Mouse (Mus musculus): ENCODE data around the gene Hmgcs1. TPM values are rescaled to one million over a fixed set of nuclear protein-coding genes. Genes with fewer than 3 reads are reported as not detected.
"Not testable (repeated sequence)": the region's sequence is repeated elsewhere in the genome, so short reads cannot be mapped to it uniquely, and the experiment has no call there.

The Hmgcs1 gene
- total RNA-seq, 2 experiments from 2014 or later: 107 to 115 TPM

DNA sequence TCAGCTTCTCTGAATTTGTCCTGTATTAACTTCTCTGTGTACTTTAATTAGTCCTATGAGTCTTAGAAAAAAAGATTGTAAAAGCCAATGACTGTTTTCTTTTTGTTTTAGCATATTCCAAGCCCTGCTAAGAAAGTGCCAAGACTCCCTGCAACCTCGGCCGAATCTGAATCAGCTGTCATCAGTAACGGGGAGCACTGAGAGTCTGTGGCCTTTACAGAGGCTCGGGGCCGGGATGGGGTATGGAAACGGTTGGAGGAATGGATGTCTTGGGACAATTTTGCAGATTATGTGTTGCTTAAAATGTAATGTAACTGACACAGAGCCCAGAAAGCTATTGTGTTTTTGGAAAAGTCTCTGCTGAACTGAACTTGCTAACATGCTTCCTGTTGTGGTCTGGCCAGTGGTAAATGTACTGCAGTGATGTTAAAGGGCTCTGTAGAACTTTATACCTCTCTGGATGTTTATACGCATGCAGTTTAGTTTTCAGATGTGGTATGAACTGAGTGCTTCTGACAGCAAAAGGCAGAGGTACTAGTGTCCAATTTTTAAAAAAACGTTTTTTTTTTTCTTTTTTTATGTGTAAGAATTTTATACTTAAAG, 16.2 kb downstream of the Hmgcs1 start:
- DNase-seq: not testable (repeated sequence)

DNA sequence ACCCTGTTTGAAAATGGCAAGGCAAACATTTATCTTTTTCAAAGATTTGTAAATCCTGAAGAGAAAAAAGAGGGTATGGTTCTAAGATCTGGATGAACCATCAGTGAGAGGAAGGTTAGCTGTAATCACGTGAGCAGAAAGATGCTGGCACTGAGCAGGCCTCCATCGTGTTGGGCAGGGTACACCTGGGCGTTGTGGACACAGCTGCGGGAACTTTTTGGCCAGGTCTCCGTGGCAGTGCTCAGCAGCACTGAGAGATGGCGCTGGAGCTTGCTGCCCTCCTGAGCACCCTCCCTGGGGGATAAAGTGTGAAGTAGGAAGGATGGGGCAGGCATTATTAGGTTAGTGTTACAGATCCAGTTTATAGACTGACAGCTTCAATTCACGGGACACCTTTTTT, 16.8 kb downstream of the Hmgcs1 start:
- DNase-seq: no peak

DNA sequence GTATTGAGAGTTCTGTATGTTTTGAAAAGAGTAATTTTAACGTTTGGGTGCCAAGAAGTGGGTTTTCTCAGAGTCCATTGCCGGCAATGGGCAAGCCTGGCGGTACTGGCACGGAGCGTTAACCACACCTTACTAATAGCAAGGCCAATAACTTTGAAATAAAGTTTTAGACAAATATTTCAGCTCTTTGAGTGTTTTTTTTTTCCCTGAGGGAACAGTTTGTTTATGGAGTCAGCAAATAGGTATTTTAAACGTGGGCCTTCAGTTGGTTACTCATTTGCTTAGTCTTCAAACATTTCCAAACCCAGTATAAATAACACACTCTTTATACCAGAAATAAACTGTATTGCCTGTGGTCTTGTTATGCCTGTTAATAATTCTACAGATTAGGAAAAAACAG, 17.7 kb downstream of the Hmgcs1 start:
- no peak for DNase-seq

DNA sequence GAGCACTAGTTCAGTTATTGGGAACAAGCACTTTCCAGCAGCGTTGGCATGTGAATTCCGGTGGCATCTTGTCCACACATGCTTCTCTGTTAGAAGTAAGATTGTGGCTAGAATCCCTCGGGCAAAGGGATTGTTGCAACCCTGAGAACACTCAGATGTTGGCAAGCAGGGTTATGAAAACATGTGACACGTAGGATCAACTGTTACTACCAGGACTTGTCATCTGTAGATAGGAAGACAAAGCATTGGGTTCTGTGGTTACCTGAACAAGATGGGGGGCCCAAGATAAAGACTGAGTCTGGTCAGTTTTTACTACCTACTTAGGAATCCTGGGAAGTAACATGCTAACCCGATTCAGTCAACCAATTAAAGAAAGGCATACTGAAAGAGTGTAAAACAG, 18.8 kb downstream of the Hmgcs1 start:
- DNase-seq: no peak

DNA sequence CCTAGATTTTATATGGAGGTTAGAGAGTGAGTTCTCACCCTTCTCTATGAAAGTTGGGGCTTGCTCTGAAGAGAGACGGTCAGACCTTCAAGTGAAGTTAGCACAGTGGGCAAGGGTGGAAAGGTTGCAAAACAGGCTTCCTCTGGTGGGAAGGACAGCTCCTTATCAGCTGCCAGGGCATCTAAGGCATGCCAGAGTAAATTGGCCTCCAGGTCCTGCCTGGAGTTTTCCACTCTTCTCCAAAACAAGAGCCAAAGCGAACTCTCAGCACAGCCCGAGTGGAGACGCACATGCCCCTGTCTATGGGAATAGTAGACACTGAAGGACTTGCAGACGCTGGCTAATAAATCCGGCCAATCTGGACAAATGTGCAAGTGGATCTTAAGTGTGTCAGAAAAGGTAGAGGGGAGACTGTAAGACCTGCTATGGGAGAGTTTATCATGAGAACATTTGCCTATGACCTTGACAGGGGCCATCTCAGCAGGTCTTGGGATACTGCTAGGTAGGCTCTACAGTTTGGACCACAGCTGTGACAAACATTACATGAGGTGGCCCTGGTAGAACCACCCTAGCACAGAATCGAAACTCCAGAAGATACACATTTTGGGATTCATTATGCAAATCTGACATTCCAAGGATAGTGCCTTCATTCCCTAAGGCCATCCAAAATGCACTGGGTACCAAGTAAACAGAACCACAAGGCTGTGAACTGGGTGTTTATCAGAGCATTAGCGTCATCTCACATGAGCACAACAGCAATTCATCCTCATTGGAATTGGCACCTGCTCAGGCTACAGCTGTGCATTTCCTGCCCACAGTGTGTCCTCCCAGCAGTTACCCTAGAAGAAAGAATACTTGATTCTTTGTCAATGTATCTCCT, 19.4 kb downstream of the Hmgcs1 start:
- DNase-seq: no peak

DNA sequence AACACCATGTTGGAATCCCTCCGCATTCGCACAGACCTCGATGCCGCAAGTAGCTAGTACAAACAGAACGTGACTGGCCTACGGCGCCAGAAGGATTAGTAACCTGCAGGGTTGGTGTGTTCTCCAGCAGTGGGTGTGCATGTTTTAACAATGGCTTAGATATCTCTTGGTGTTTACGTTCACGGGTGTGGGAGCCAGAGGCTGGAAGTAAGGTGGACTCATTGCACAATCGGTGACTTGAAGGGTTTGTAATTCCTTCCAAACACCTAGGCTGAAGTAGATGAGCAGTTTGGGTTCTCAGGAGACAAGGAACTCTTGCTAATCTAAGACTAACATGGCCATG, 20.1 kb downstream of the Hmgcs1 start:
- no peak for DNase-seq

DNA sequence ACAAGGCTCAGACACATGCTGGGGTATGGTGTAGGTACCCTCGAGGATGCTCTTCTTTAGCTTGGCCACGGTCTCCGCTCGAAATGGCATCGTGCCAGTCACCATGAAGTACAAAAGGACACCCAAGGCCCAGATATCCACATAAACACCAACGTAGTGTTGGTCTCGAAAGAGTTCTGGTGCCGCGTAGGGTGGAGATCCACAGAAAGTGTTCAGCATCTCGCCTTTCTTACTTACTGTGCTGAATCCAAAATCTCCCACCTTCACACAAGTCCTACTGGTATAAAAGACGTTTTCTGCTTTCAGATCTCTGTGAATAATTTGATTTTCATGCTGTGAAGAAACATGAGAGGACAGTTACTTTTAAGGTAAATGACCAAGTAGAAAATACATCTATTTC, 22.3 kb downstream of the Hmgcs1 start:
- DNase-seq: no peak

DNA sequence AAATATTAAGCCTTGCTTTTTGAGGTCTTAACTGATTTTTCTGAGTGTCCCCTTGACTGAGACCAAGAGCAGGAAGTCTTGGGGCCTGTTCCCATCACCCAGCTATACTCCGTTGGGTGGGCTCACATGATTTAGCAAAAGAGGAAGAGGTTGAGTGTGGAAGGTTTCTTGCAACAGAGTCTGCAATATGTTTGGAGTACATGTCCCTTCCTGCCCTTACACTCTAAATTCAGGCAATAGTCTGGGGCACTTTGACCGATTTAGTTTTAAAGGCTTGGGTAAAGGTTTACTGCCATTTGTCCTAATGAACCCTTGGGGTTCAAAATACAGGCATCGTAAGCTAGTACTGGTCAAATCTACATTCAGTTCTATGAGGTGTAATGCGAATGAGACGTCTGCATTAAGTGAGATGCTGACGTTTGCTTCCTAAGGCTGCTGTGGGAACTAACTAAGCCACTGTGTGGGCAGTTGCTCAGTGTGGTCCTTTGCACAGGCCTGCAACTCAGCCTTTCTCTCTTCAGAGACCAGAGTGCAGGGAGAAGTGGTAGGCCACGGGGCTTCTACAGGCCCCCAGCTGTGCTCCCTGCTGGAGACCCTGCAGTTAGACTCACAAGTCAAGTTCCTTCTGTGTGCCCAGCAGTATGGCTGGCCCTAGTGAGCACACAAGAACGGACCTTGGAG, 23.1 kb downstream of the Hmgcs1 start:
- DNase-seq: no peak

DNA sequence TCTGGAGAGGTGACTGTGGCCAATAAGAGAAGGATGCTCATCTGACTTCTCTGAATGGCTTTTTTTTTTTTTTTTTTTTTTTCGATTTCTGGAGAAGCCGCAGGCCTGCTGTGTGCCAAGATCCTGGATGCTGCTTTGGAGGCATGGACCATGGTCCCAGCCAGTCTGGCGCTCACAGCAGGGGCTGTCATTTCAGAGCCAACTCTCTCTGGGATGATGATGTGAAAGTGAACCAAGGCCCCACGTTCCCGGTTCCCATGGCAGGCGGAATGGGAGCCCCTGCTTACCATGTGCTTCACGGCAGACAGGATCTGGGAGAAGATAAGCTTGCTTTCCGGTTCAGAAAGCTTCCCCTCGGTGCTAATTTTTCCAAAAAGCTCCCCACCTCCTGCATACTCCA, 23.6 kb downstream of the Hmgcs1 start:
- no peak for DNase-seq

DNA sequence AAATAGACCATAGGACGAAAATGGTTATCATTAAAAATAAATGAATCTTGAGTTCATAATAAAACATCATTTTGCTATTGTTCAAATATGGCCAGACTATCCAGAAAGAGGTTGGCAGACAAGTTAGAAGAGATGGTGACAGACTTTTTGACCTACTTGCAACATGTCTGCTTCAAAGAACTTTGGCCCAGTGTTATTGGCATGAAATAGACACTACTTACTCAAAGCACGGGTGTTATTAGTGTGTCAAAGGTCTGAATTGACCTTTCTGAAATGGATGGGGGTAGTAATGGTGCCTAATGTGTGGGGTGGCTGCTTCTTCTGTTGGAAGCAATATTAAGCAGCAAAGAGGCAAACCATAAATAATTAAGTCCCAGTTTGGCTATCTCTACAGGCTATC, 25.9 kb downstream of the Hmgcs1 start:
- no peak for DNase-seq

DNA sequence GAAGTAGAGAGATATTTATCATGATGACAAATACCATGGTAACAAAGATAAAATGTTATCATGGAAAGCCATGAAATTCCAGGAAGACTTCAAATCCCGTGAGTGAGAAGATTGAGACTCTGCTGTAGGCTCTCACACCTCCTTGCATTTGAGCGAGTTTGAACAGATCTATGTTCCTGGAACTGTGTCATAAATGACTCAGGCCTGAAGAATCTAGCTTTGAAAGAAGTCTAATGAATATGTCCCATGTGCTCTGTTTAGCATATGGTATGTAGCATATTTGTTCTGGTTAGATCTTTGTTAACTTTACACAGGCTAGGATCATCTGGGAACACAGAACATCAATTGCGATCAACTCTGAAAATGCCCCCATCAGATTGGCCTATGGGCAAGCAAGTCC, 32.3 kb downstream of the Hmgcs1 start:
- DNase-seq: no peak

DNA sequence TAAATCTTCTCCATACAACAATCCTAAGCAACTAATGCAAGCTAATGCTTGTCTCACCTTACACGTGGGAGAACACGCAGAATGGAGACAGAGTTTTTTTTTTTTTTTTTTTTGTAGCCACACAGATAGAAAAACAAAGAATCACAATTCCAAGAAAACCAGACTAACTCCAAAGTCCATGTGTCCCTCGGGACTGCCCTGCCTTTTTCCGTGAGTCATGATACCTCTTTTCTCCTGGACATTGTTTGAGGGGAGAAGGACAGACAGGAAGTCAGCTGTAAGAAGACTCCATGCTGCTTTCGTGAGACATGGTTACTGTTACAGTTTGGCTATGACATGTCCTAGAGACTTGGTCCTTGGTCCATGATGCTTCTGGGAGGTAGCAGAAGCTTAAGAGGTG, 33.2 kb downstream of the Hmgcs1 start:
- no peak for DNase-seq

DNA sequence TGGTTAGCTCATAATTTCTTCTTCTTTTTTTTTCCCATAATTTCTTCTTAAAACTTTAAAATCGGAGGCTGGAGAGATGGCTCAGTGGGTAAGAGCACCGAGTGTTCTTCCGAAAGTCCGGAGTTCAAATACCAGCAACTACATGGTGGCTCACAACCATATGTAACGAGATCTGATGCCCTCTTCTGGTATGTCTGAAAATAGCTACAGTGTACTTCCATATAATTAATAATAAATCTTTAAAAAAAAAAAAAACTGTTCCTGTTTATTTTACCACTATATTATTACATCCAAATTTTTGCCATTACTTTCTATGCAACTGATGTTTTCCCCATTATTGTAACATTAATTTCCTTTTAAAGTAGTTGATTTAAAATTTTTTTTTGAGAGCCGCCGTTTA, 34.4 kb downstream of the Hmgcs1 start:
- no peak for DNase-seq

DNA sequence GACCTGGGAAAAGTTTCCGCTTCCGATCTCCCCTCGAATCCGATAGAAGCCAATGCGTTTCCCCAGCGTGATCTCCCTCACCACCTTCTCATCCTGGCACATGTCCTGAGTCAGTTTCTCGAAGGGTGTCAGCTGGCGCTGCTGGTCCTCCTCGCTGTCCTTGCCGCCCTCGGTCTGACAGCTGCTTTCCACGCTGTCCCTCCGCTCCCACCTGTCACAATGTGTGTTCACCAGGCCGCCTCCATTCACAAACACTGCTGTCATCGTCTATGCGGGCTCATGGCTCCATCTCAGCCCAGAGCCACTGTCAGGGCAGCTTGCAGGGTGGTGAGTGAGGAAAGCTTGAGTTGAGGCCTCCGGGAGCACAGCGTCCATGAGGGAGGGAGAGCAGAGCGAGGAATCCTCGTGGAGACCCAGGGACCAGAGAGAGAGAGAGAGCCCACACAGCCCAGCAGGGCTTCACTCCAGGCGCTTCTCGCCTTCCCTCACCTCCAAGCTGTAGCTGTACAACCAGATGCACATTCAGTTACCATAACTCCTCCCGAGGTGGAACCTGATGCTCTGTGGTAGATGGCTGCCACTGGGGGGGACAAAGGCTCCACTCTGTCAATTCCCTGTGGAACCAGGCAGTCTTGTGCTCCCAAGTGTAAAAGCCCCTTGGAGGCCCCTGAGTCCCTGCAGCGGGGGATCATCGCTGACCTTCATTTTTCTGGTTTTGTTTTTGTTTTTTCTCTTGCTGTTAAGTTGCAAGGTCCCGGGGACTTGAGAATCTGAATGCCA, 37.6 kb downstream of the Hmgcs1 start:
- DNase-seq: no peak

DNA sequence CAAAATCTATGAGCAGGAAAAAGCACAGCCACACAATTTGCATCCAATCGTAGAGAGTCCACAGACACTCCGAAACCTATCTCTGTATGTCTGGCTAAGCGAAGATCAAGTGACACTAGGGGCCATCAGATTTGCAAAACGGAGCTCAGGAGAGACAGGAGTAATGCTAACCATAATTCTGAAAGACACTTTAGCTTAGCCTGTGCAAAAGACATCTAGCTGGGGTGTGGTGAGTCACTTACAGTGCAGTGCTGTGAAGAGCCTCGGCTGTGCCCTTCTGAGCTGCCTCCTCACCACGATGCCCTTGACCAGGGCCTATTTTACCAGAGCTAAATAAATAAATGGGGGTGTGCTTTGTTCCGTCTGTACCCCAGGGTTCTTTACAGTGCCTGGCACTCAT, 39.2 kb downstream of the Hmgcs1 start:
- DNase-seq: no peak

DNA sequence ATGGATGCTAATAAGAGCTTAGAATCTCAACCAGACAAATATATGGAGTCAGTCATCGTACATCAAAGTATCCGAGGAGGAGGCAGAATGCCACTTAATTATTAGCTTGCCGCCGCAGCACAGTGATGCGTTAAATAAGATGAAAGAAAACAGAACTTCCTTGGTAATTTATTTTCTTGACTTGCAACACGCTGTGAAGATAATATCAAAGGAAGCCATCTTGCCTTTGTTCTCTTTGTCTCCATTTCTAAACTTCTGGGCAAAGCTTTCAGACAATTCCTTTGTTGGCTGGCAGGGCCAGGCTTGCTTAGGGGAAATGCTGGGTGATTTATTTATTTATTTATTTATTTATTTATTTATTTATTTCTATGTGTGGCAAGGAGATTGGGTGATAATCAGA, 41.3 kb downstream of the Hmgcs1 start:
- no peak for DNase-seq

DNA sequence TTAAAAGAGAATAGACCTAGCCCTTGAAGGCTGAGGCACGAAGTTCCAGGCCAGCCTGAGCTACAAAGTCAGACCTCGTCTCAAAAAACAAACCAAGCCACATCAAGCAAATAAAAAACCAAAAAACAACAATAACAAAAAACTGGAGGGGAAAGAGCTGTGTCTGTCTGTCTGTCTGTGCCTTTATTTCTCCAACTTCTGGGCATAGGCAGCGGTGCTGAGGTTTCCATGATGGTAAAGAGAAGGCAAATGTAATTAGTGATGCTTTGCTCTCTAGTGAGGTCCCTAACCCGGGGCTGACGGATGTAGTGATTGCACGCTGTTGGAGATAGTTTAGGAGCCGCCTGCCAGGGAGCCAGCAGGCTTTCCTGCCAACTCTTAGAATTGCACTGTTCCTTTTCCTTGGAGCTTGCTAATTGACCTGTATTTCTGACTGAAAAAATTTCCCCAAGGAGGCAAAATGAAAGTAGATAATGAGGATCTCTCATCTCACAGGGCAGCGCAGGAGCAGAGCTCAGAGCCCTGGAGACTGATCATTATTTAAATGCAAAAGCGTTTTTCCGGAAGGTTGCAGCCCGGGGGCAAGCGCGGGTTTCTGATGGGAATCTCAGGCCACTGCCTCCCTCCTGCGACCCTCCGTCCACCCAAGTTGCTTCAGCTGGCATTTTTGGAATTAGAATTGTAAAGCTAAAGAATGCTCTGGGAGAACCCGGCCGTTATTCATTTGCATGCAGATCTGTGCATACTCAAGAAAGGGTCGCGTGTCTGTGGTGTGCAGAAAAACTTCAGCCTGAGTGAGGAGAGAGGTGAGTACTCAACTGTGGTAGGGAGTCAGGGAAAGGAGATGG, 51.4 kb downstream of the Hmgcs1 start:
- DNase-seq: no peak

DNA sequence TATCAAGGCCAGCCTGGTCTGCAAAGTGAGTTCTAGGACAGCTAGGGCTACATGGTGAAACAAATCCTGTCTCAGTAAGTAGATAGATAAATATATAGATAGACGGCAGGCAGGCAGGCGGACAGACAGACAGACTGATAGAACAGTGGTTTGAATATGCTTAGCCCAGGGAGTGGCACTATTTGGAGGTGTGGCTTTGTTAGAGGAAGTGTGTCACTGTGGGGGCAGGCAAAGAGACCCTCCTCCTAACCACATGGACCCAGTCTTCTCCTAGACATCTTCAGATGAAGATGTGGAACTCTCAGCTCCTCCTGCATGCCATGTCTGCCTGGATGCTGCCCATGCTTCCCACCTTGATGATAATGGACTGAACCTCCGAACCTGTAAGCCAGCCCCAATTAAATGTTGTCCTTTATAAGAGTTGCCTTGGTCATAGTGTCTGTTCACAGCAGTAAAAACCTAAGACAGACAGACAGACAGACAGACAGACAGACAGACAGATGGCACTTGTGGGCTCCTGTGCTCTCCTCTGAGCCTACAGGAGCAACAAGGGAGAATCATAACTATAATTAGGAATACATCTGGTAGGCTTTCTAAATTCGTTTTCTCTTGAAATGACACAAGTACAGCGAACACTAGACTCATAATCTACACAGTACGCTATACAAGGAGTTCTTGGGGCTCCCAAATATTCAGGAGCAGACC, 52.7 kb downstream of the Hmgcs1 start:
- no peak for DNase-seq

DNA sequence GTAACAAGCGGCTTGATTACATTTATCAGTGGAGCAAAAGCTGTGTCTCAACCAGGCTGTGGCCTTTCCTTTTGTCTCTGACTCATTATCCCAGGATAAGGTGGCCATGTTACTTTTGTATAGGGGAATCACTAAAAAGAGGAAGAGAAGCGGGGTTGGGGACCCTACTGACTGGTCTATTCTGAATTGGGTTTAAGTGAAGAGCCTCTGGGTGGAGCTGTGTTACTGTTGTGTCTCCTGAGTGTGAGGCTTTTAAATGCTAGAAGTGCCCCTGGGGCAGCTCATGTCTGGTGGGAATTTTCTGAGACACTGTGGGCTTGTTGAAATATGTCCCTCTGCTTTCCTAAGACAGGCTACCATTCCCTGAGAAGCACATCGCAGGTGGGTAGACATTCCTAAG, 53.3 kb downstream of the Hmgcs1 start:
- no peak for DNase-seq

DNA sequence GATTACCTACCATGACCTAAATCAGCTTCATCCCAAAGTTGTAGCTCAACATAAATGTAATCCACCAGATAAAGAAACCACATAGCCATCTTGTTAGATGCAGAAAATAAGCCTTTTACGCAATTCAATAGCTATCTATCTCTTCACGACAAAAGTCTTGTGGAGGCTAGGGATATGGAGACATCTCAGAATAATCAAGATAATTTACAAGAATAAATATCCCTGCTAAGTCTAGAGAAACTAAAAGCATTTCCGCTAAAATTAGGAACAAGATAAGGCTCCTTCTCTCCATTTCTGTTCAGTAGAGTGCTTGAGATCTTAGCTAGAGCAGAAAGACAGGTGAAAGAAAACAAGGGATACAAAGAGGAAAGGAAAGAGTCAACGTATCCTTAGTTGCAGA, 56.8 kb downstream of the Hmgcs1 start:
- DNase-seq: no peak

DNA sequence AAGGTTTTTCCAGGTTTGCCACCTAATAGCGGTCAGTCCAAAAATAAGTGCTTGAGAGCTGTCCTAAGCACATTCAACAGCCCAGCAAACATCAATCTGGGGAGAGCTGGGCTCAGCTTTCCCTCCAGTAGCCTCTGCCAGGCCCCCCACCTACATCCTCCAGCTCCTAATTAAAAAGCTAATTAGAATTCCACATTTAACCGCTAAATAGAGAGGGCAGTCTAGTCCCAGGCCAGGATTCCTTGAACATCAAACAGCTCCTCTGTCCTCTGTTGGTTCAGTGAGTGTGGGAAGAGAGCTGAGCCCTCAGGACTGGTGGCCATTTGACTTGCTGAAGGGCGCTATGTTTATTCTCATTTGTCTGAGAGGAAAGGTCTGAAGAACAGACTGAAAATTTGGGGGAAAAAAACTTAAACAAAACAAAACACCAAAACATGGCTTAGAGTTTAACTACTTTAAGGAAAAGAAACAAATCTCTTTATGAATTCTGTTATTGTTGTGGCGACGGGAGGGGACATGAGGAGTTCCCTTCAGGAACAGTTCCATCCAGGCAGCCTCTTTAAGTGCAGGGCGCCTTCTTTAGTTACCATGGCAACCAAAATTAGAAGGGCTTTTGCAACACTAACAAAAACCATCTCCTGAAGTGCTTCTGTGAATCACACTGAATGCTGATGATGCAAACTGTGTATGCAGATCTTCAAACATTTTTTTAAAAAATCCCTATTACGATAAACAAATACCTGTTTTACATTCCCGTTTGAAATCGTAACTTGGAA, 63.9 kb downstream of the Hmgcs1 start:
- no peak for DNase-seq

Data from heart, postnatal 4 days (tissue).